Mouse (Mus musculus) liver, embryonic 16.5 days (tissue): ENCODE measurements around the gene Thoc5. TPM values are rescaled to one million over a fixed set of nuclear protein-coding genes. Genes with fewer than 3 reads are reported as not detected.

Source experiments
- ATAC-seq: fragments of 200-750 bp; cut with Nextera tagmentation; 2 replicates; pipeline ENCODE4 v1.8.0; 2017; ENCODE audit warnings: low read depth, mild to moderate bottlenecking, moderate number of reproducible peaks, moderate library complexity
- H3K27ac ChIP-seq: fragments of 300-500 bp; sonication (generic); 2 replicates; pipeline ENCODE4 v1.5.1; 2014; ENCODE audit warnings: mild to moderate bottlenecking, low read length
- H3K27me3 ChIP-seq: fragments of 300-500 bp; sonication (generic); 2 replicates; pipeline ENCODE4 v1.6.1; 2014; ENCODE audit warnings: low read depth, low read length, mixed read lengths; ENCODE audit not compliant: control insufficient read depth, insufficient read depth
- H3K36me3 ChIP-seq: fragments of 300-500 bp; sonication (generic); 2 replicates; pipeline ENCODE4 v1.6.1; 2014; ENCODE audit warnings: mild to moderate bottlenecking; ENCODE audit not compliant: control insufficient read depth, insufficient read depth
- H3K4me1 ChIP-seq: fragments of 300-500 bp; sonication (generic); 2 replicates; pipeline ENCODE4 v1.6.1; 2014; ENCODE audit warnings: low read depth, low read length, mixed read lengths; ENCODE audit not compliant: control insufficient read depth
- H3K4me2 ChIP-seq: fragments of 300-500 bp; sonication (generic); 2 replicates; pipeline ENCODE4 v1.6.1; 2014; ENCODE audit warnings: low read depth, low read length, mixed read lengths
- H3K4me3 ChIP-seq: fragments of 300-500 bp; sonication (generic); 2 replicates; pipeline ENCODE4 v1.5.1; 2014; ENCODE audit warnings: low read depth, mild to moderate bottlenecking, low read length
- H3K9ac ChIP-seq: fragments of 300-500 bp; sonication (generic); 2 replicates; pipeline ENCODE4 v1.6.1; 2014; ENCODE audit warnings: low read depth, low read length
- H3K9me3 ChIP-seq: fragments of 300-500 bp; sonication (generic); replicated peaks from 2 replicates; pipeline ENCODE4 v1.6.1; 2016; ENCODE audit warnings: low read length; ENCODE audit not compliant: control insufficient read depth
- WGBS: fragments of 180-500 bp; shearing (Covaris S2); extraction: QIAGEN DNeasy Blood & Tissue Kit; methylation state at CpG from one replicate; pipeline ENCODE4 v1.1.7; 2014; ENCODE audit not compliant: insufficient replicate concordance; 5-methylcytosine and 5-hydroxymethylcytosine counted together
- polyA plus RNA-seq: library from polyadenylated mRNA; unstranded; fragments of >200 nt; fragmentation: Nextera tagmentation; extraction: Ambion mirVana; gene quantifications from 2 replicates; pipeline ENCODE4 v1.2.1, GENCODE M21; 2015

Thoc5 gene
- polyA plus RNA-seq, 1 experiment from 2014 or later: 12.6 TPM

GRCm38 (mm10) chr11:4886987-4887386 lies 8.1 kb upstream of the Thoc5 start:
- no peak overlapping the region for H3K9ac ChIP-seq
- no peak for ATAC-seq
- no peaks in the 10 kb centered on the region for H3K9me3 ChIP-seq
- WGBS: 69% methylated on average over 3 of the region's 3 CpGs
- H3K36me3 ChIP-seq: no peaks in the 10 kb centered on the region
- H3K4me3 ChIP-seq: no peak overlapping the region
- H3K27ac ChIP-seq: no peak overlapping the region
- H3K27me3 ChIP-seq: no peaks in the 10 kb centered on the region
- H3K4me2 ChIP-seq: no peak overlapping the region
- peaks cover 2% of the 10 kb centered on the region for H3K4me1 ChIP-seq

- ATAC-seq: no peak
- Histone ChIP-seq H3K36me3 (peaks cover 8% of the 10 kb centered on the region; the same call in 1 of the 2 replicates), H3K9ac (no peak overlapping the region), H3K27ac (no peak overlapping the region), H3K4me3 (no peak overlapping the region), H3K4me2 (no peak overlapping the region), H3K27me3 (no peaks in the 10 kb centered on the region), H3K4me1 (peaks cover 7% of the 10 kb centered on the region), H3K9me3 (no peaks in the 10 kb centered on the region)
- WGBS: 64% methylated on average over 5 of the region's 5 CpGs
Measured at GRCm38 (mm10) chr11:4900437-4900836, 5.3 kb downstream of the Thoc5 start.

GRCm38 (mm10) chr11:4901956-4902355 lies 6.8 kb downstream of the Thoc5 start:
- no peak overlapping the region for H3K9ac ChIP-seq
- no peak for ATAC-seq
- WGBS: 76% methylated on average over 6 of the region's 6 CpGs
- no peak overlapping the region for H3K4me2 ChIP-seq
- H3K9me3 ChIP-seq: no peaks in the 10 kb centered on the region
- no peaks in the 10 kb centered on the region for H3K4me1 ChIP-seq
- no peak overlapping the region for H3K4me3 ChIP-seq
- no peaks in the 10 kb centered on the region for H3K27me3 ChIP-seq
- peaks cover 8% of the 10 kb centered on the region; the same call in 1 of the 2 replicates for H3K36me3 ChIP-seq
- H3K27ac ChIP-seq: no peak overlapping the region

- peaks cover 6% of the 10 kb centered on the region; the same call in 1 of the 2 replicates for H3K36me3 ChIP-seq
- H3K27ac ChIP-seq: no peak overlapping the region
- H3K4me2 ChIP-seq: no peak overlapping the region
- no peak for ATAC-seq
- H3K4me3 ChIP-seq: no peak overlapping the region
- no peaks in the 10 kb centered on the region for H3K4me1 ChIP-seq
- no peaks in the 10 kb centered on the region for H3K27me3 ChIP-seq
- H3K9me3 ChIP-seq: no peaks in the 10 kb centered on the region
- no peak overlapping the region for H3K9ac ChIP-seq
- 84% methylated on average over 6 of the region's 6 CpGs for WGBS
Measured at GRCm38 (mm10) chr11:4906231-4906630, 11.1 kb downstream of the Thoc5 start.

- Histone ChIP-seq H3K27me3 (no peaks in the 10 kb centered on the region), H3K27ac (no peak overlapping the region), H3K4me2 (no peak overlapping the region), H3K4me1 (no peaks in the 10 kb centered on the region), H3K36me3 (peaks cover 5% of the 10 kb centered on the region), H3K9ac (no peak overlapping the region), H3K4me3 (no peak overlapping the region), H3K9me3 (no peaks in the 10 kb centered on the region)
- WGBS: 50% methylated on average over 1 of the region's 1 CpGs
- ATAC-seq: no peak
Measured at GRCm38 (mm10) chr11:4916068-4916467, 20.9 kb downstream of the Thoc5 start.

GRCm38 (mm10) chr11:4921281-4921680 lies 26.2 kb downstream of the Thoc5 start:
- Histone ChIP-seq H3K27me3 (no peaks in the 10 kb centered on the region), H3K36me3 (peaks cover 5% of the 10 kb centered on the region), H3K9me3 (no peaks in the 10 kb centered on the region), H3K9ac (no peak overlapping the region), H3K4me1 (no peaks in the 10 kb centered on the region), H3K4me3 (no peak overlapping the region), H3K4me2 (no peak overlapping the region), H3K27ac (no peak overlapping the region)
- 65% methylated on average over 2 of the region's 2 CpGs for WGBS
- ATAC-seq: no peak

- H3K4me3 ChIP-seq: no peak overlapping the region
- H3K27me3 ChIP-seq: no peaks in the 10 kb centered on the region
- 71% methylated on average over 7 of the region's 7 CpGs for WGBS
- no peak overlapping the region for H3K27ac ChIP-seq
- peaks cover 5% of the 10 kb centered on the region for H3K36me3 ChIP-seq
- ATAC-seq: no peak
- H3K9ac ChIP-seq: no peak overlapping the region
- H3K9me3 ChIP-seq: no peaks in the 10 kb centered on the region
- H3K4me1 ChIP-seq: no peaks in the 10 kb centered on the region
- no peak overlapping the region for H3K4me2 ChIP-seq
Measured at GRCm38 (mm10) chr11:4921751-4922150, 26.6 kb downstream of the Thoc5 start.

GRCm38 (mm10) chr11:4927224-4927623 lies 32.1 kb downstream of the Thoc5 start:
- WGBS: 82% methylated on average over 3 of the region's 3 CpGs
- H3K36me3 ChIP-seq: no peaks in the 10 kb centered on the region; the same call in 1 of the 2 replicates
- H3K4me2 ChIP-seq: no peak overlapping the region
- ATAC-seq: no peak
- no peak overlapping the region for H3K9ac ChIP-seq
- no peaks in the 10 kb centered on the region for H3K9me3 ChIP-seq
- H3K4me3 ChIP-seq: no peak overlapping the region
- no peaks in the 10 kb centered on the region for H3K4me1 ChIP-seq
- no peaks in the 10 kb centered on the region for H3K27me3 ChIP-seq
- H3K27ac ChIP-seq: no peak overlapping the region

GRCm38 (mm10) chr11:4931009-4931601 lies 36.0 kb downstream of the Thoc5 start:
- H3K4me1 ChIP-seq: no peaks in the 10 kb centered on the region
- no peaks in the 10 kb centered on the region for H3K9me3 ChIP-seq
- ATAC-seq: no peak
- no peaks in the 10 kb centered on the region for H3K27me3 ChIP-seq
- H3K4me3 ChIP-seq: no peak overlapping the region
- no peak overlapping the region for H3K9ac ChIP-seq
- H3K4me2 ChIP-seq: no peak overlapping the region
- H3K27ac ChIP-seq: no peak overlapping the region
- no peaks in the 10 kb centered on the region for H3K36me3 ChIP-seq
- 77% methylated on average over 1 of the region's 1 CpGs for WGBS
